Mouse (Mus musculus): ENCODE results near the gene Gpcpd1. TPM values are rescaled to one million over a fixed set of nuclear protein-coding genes. Genes with fewer than 3 reads are reported as not detected.
A peak's percentile ranks its signal among the peaks of the same experiment; 100 is the strongest.

Gene Gpcpd1
- total and polyA plus RNA-seq, 2 experiments from 2014 or later, result 37.5 to 67.9 TPM

DNA sequence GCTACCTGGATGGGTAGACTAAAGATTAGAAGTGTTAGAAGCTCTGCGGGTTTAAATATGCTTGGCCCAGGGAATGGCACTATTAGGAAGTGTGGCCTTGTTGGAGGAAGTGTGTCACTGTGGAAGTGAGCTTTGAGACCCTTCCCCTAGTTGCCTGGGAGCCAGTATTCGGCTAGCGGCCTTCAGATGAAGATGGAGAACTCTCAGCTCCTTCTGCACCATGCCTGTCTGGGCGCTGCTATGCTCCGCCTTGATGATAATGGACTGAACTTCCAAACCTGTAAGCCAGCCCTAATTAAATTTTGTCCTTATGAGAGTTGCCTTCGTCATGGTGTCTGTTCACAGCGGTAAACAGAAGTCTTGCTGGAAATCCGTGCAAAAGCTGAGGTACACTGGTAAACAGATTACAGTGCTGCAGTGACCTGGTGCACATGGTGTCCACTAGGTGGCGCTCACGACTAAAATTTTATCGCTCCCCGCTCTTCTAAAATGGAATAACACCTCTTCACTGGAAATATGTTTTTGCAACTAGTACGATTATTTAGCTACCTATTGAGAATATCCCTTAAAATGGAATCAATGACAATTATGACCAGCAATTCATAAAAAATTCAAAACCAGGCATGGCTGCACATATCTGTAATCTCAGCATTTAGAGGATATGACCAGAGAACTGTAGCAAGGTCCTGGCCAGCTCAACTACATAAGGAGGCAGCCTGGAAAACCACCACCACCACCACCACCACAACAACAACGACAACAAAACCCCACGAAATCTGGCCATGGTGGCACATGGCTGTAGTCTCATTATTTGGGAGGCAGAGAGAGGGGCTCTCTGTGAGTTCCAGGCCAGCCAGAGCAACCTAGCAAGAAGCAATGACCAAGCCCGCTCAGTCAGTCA, 71.1 kb downstream of the Gpcpd1 start:
- Histone ChIP-seq H3K4me3 (ENCODE audit: low read depth, low read length) (no peak overlapping the region), H3K4me1 (ENCODE audit: control insufficient read depth, insufficient read depth) (no peaks in the 10 kb centered on the region; the same call in 1 of the 2 replicates), H3K9me3 (replicated peaks; ENCODE audit: control insufficient read depth, low read length) (no peaks in the 10 kb centered on the region), H3K36me3 (replicated peaks; ENCODE audit: control insufficient read depth, insufficient read depth, low read length) (no peaks in the 10 kb centered on the region), H3K4me2 (ENCODE audit: low read depth, low read length) (no peak overlapping the region), H3K9ac (replicated peaks; ENCODE audit: low read depth, low read length) (no peak overlapping the region), H3K27me3 (ENCODE audit: control insufficient read depth, insufficient read depth, low read length) (no peaks in the 10 kb centered on the region), H3K27ac (ENCODE audit: low read depth) (no peak overlapping the region)
- DNase-seq (ENCODE audit: low spot score), result peak; percentile 73
- WGBS, result 28% methylated on average over 16 of the region's 16 CpGs
- TF ChIP-seq EP300 (IDR thresholded peaks at IDR 0.05; ENCODE audit: low read depth) (no peak), CTCF (IDR thresholded peaks at IDR 0.05; ENCODE audit: low read depth) (peak; percentile 76)
- no peak for ATAC-seq (ENCODE audit: insufficient read depth, low read depth)

DNA sequence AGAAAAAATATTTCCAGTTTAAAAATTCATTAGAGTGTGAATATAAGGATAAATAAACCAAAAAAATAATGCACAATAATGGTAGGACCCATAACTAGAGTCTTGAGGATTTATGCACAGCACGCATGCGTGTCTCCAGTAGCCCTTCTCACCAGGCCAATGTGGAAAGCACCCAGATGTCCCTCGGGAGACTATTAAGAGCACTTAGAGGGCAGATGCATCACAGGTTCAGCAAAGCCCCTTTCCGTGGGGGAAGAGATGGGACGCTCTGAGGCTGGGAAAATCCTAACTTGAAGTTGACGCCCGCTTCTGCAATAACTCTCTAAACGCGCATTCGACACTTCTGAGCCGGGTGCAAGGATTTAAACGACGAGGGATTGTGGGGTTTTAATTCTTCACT, 71.9 kb downstream of the Gpcpd1 start:
- H3K27me3 ChIP-seq (ENCODE audit: control insufficient read depth, insufficient read depth, low read length), result no peaks in the 10 kb centered on the region
- H3K4me2 ChIP-seq (ENCODE audit: low read depth, low read length), result no peak overlapping the region
- H3K9me3 ChIP-seq (replicated peaks; ENCODE audit: control insufficient read depth, low read length), result no peaks in the 10 kb centered on the region
- TF ChIP-seq CTCF (IDR thresholded peaks at IDR 0.05; ENCODE audit: low read depth), result no peak
- no peak for TF ChIP-seq EP300 (IDR thresholded peaks at IDR 0.05; ENCODE audit: low read depth)
- 72% methylated on average over 13 of the region's 13 CpGs for WGBS
- DNase-seq (ENCODE audit: low spot score) (no peak), ATAC-seq (ENCODE audit: insufficient read depth, low read depth) (no peak)
- no peak overlapping the region for H3K4me3 ChIP-seq (ENCODE audit: low read depth, low read length)
- no peaks in the 10 kb centered on the region; the same call in 1 of the 2 replicates for H3K4me1 ChIP-seq (ENCODE audit: control insufficient read depth, insufficient read depth)
- H3K9ac ChIP-seq (replicated peaks; ENCODE audit: low read depth, low read length), result no peak overlapping the region
- H3K27ac ChIP-seq (ENCODE audit: low read depth), result no peak overlapping the region
- H3K36me3 ChIP-seq (replicated peaks; ENCODE audit: control insufficient read depth, insufficient read depth, low read length), result no peaks in the 10 kb centered on the region

DNA sequence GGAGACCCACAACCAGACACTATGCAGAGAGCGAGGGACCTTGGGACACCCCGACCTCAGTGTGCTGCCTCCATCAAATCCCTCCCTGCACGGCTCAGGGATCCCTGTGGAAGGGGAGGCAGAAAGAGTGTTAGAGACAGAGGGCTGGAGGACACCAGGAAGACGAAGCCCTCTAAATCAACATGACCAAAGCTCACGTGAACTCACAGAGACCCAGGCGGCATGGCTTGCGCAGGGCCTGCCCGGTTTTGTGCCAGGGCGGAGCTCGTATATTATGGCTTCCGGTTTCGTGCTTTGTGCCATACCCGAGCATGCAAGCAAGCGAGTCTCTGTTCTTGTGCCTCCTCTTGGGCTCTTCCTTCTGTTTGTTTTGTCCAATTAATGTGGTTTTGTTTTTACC, 72.5 kb downstream of the Gpcpd1 start:
- Histone ChIP-seq H3K9me3 (replicated peaks; ENCODE audit: control insufficient read depth, low read length) (no peaks in the 10 kb centered on the region), H3K9ac (replicated peaks; ENCODE audit: low read depth, low read length) (no peak overlapping the region), H3K4me3 (ENCODE audit: low read depth, low read length) (no peak overlapping the region), H3K27ac (ENCODE audit: low read depth) (no peak overlapping the region), H3K27me3 (ENCODE audit: control insufficient read depth, insufficient read depth, low read length) (no peaks in the 10 kb centered on the region), H3K36me3 (replicated peaks; ENCODE audit: control insufficient read depth, insufficient read depth, low read length) (no peaks in the 10 kb centered on the region), H3K4me1 (ENCODE audit: control insufficient read depth, insufficient read depth) (no peaks in the 10 kb centered on the region; the same call in 1 of the 2 replicates), H3K4me2 (ENCODE audit: low read depth, low read length) (no peak overlapping the region)
- DNase-seq (ENCODE audit: low spot score) (no peak), ATAC-seq (ENCODE audit: insufficient read depth, low read depth) (no peak)
- TF ChIP-seq EP300 (IDR thresholded peaks at IDR 0.05; ENCODE audit: low read depth), result no peak
- TF ChIP-seq CTCF (IDR thresholded peaks at IDR 0.05; ENCODE audit: low read depth), result no peak
- WGBS, result 84% methylated on average over 14 of the region's 14 CpGs

DNA sequence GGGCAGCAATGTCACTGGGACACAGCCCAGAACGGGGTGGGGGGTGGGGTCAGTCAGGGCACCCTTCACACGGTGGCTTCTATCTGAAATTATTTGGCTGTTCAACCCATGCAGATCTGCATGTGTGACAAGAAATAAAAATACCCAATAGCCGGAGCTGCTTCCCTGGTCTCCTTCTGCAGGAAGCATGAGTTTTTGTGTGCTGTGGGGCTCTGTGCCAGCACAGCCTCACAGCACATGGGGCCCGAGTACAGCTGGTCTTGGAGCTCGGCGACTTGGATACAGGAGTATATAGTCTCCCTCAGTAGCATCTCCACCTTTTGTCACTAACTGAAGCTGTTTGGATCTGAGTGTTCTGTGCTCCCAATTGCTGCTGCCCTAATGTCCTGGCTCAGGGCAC, 73.2 kb downstream of the Gpcpd1 start:
- 31% methylated on average over 6 of the region's 6 CpGs for WGBS
- no peak overlapping the region; the same call in 1 of the 2 replicates for H3K27ac ChIP-seq (ENCODE audit: low read depth)
- no peak for DNase-seq (ENCODE audit: low spot score)
- no peaks in the 10 kb centered on the region; the same call in 1 of the 2 replicates for H3K4me1 ChIP-seq (ENCODE audit: control insufficient read depth, insufficient read depth)
- no peak overlapping the region for H3K4me3 ChIP-seq (ENCODE audit: low read depth, low read length)
- TF ChIP-seq CTCF (IDR thresholded peaks at IDR 0.05; ENCODE audit: low read depth) (no peak), EP300 (IDR thresholded peaks at IDR 0.05; ENCODE audit: low read depth) (no peak)
- no peaks in the 10 kb centered on the region for H3K36me3 ChIP-seq (replicated peaks; ENCODE audit: control insufficient read depth, insufficient read depth, low read length)
- H3K9ac ChIP-seq (replicated peaks; ENCODE audit: low read depth, low read length), result no peak overlapping the region
- H3K27me3 ChIP-seq (ENCODE audit: control insufficient read depth, insufficient read depth, low read length), result no peaks in the 10 kb centered on the region
- H3K4me2 ChIP-seq (ENCODE audit: low read depth, low read length), result no peak overlapping the region
- ATAC-seq (ENCODE audit: insufficient read depth, low read depth), result no peak
- H3K9me3 ChIP-seq (replicated peaks; ENCODE audit: control insufficient read depth, low read length), result no peaks in the 10 kb centered on the region

DNA sequence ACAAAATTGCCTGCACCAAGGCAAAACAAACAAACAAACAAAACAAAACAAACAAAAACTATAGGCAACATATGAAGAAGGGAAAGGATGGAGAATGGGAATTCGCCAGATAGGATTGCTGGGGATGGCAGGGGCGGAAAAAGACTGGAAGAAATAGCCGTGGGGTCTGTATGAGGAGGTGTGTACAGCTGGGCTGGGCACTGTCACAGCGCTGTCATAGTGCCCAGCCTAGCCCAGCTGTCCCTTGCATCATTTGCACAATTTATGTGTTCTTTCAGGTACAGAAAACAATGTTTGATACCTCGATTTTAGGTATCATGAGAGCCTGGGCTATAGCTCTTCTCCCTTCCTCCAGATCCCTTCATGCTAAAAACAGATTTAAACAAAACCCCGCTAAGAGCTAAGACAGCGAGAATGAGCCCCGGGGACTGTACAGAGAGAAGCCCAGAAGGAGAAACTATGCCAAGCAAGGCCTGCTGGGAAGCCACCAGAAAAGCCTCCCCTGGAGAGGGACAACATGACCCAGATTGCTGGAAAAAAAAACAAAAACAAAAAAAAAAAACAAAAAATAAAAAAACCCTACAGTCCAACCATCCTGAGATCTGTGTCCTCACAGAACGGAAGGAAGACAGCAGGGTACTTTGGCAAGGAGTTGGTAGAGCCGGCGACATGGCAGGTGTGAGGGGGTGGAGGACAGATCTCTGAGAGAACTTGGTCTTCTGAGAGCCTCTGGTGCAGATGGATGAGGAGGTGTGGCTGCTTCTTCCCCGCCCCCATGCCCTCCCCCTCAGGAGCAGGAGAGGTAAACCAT, 74.0 kb downstream of the Gpcpd1 start:
- no peak overlapping the region for H3K9ac ChIP-seq (replicated peaks; ENCODE audit: low read depth, low read length)
- no peak overlapping the region for H3K4me2 ChIP-seq (ENCODE audit: low read depth, low read length)
- H3K9me3 ChIP-seq (replicated peaks; ENCODE audit: control insufficient read depth, low read length), result no peaks in the 10 kb centered on the region
- H3K4me3 ChIP-seq (ENCODE audit: low read depth, low read length), result no peak overlapping the region
- no peaks in the 10 kb centered on the region; the same call in 1 of the 2 replicates for H3K4me1 ChIP-seq (ENCODE audit: control insufficient read depth, insufficient read depth)
- TF ChIP-seq CTCF (IDR thresholded peaks at IDR 0.05; ENCODE audit: low read depth) (no peak), EP300 (IDR thresholded peaks at IDR 0.05; ENCODE audit: low read depth) (no peak)
- ATAC-seq (ENCODE audit: insufficient read depth, low read depth), result no peak
- no peak for DNase-seq (ENCODE audit: low spot score)
- H3K27me3 ChIP-seq (ENCODE audit: control insufficient read depth, insufficient read depth, low read length), result no peaks in the 10 kb centered on the region
- WGBS, result 63% methylated on average over 12 of the region's 12 CpGs
- no peaks in the 10 kb centered on the region for H3K36me3 ChIP-seq (replicated peaks; ENCODE audit: control insufficient read depth, insufficient read depth, low read length)
- H3K27ac ChIP-seq (ENCODE audit: low read depth), result peak overlapping the region; percentile 11; the same call in 1 of the 2 replicates

Measured in heart, postnatal 0 days (tissue).